Mouse (Mus musculus): Measurements from ENCODE around the gene Cacnb2. TPM values are rescaled to one million over a fixed set of nuclear protein-coding genes. Genes with fewer than 3 reads are reported as not detected.

The Cacnb2 gene
- polyA plus RNA-seq (2012; rRNA removed; ENCODE audit: low replicate concordance): 0.37 TPM in 2 replicates

DNA sequence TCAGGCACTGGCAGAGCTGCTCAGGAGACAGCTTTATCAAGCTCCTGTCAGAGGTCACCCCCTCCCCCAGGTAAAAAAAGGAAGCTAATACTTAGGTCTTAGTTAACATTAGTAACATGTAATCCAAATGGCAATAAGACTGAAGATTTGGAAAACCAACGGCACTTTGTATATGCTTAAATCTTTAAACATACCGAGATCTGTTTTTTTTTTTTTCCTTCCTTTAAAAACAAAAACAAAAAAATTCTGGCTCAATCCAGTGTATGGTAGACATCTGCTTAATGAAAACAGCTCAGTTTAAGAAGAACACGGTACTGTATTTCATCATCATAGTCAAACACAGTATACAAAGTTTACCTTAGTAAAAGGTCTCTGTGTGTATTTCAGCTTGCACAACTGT is at the start of gene Cacnb2:
Gene Cacnb2, plus strand, starts transcription at position 301 of the 400 bp plus-strand sequence.

Other genes starting within 250 kb of the Cacnb2 start
- 0.06 TPM in 1 of 2 replicates, not detected in the other for gene Slc39a12, start 214.8 kb upstream of the Cacnb2 start, polyA plus RNA-seq (2012; rRNA removed; ENCODE audit: low replicate concordance)

Measured in mammary gland, adult 2 months (tissue).